Comparison of ENCODE assay signal across 8 mouse cellular contexts in the genomic region with DNA sequence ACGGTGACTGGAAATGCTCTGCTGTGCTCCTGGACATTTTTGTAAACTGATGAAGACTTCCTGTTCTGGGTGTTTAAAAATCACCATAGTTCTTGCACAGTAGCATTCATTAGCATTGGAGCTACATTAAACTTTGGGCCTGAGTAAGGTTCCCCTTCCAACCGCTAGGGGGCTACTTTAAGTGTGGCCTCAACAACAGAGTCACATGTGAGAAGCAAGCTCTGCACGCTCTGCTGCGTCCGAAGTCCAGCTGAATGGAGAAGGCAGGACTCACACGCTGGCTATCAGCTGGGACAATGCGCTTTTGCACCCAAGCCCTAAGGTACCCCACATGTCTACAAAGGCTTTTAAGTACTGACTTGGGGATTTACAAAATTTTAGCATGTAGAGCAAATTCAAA.
A peak's percentile ranks its signal among the peaks of the same experiment; 100 is the strongest.
DNase-seq lines count a peak whose midpoint lies in the region; ATAC-seq and TF ChIP-seq lines count a peak whose summit lies in the region.

No protein-coding gene starts in this region.

- TF ChIP-seq CTCF in kidney, postnatal 0 days (IDR thresholded peaks at IDR 0.05; ENCODE audit: low read depth) = peak; percentile 71

- no peaks in the 10 kb centered on the region for H3K27me3 ChIP-seq in kidney, postnatal 0 days (ENCODE audit: insufficient read depth, low read length)
- H3K27me3 ChIP-seq in forebrain, embryonic 16.5 days (replicated peaks; ENCODE audit: control insufficient read depth, insufficient read depth, low read length) = no peaks in the 10 kb centered on the region

- DNase-seq in kidney, postnatal 0 days (ENCODE audit: low spot score) = peak; percentile 63
- no peak for DNase-seq in kidney, adult 18-20 months
- DNase-seq in R1 (ENCODE audit: low read depth, low spot score) = peak; percentile 87
- peak; percentile 9 for DNase-seq in lung, postnatal 10 days
- DNase-seq in layer of hippocampus, adult 8-10 months (ENCODE audit: low spot score in 2 of 2) = no peak
- no peak for DNase-seq in left cerebral cortex, postnatal 36 days (ENCODE audit: low spot score in 2 of 2)
- no peak for DNase-seq in layer of hippocampus, postnatal 36 days

- peak; percentile 59; the same call in 1 of the 2 replicates for ATAC-seq in kidney, postnatal 0 days (replicated peaks; ENCODE audit: low FRiP score, low read depth)
- ATAC-seq in forebrain, embryonic 16.5 days = peak; percentile 61

- no peak overlapping the region for H3K4me2 ChIP-seq in kidney, postnatal 0 days (ENCODE audit: low read length)
- no peak overlapping the region for H3K4me2 ChIP-seq in forebrain, embryonic 16.5 days (ENCODE audit: low read length)

- no peaks in the 10 kb centered on the region for H3K36me3 ChIP-seq in kidney, postnatal 0 days (ENCODE audit: insufficient read depth, low read length)
- no peaks in the 10 kb centered on the region for H3K36me3 ChIP-seq in forebrain, embryonic 16.5 days (ENCODE audit: control insufficient read depth, insufficient read depth)

- no peak overlapping the region for H3K9ac ChIP-seq in kidney, postnatal 0 days (ENCODE audit: low read depth, low read length)
- H3K9ac ChIP-seq in forebrain, embryonic 16.5 days (replicated peaks; ENCODE audit: low read depth, low read length) = no peak overlapping the region

- H3K4me3 ChIP-seq in kidney, postnatal 0 days (replicated peaks; ENCODE audit: low read depth, low read length) = no peak overlapping the region
- H3K4me3 ChIP-seq in forebrain, embryonic 16.5 days (replicated peaks; ENCODE audit: low read length) = no peak overlapping the region

- no peaks in the 10 kb centered on the region for H3K9me3 ChIP-seq in kidney, postnatal 0 days (replicated peaks; ENCODE audit: low read length)
- no peaks in the 10 kb centered on the region for H3K9me3 ChIP-seq in forebrain, embryonic 16.5 days (ENCODE audit: control insufficient read depth, low read length)

- WGBS in kidney, postnatal 0 days = 63% methylated on average over 7 of the region's 7 CpGs
- WGBS in forebrain, embryonic 16.5 days = 41% methylated on average over 7 of the region's 7 CpGs

- H3K4me1 ChIP-seq in kidney, postnatal 0 days (replicated peaks; ENCODE audit: insufficient read depth, low read length) = no peaks in the 10 kb centered on the region
- no peaks in the 10 kb centered on the region for H3K4me1 ChIP-seq in forebrain, embryonic 16.5 days (replicated peaks; ENCODE audit: control insufficient read depth, insufficient read depth, low read length)

- H3K27ac ChIP-seq in kidney, postnatal 0 days = no peak overlapping the region
- no peak overlapping the region for H3K27ac ChIP-seq in forebrain, embryonic 16.5 days (ENCODE audit: low read length)

- intact Hi-C loops in left cerebral cortex, postnatal 36 days (cut with DNase I) = no loop called here

Comparison
In these comparisons a context has a peak if more than half of its experiments do, and no peak if none do; other contexts are left out.
1. DNase-seq: peak in kidney, postnatal 0 days (single experiment), R1 (single experiment) and lung, postnatal 10 days (single experiment); none in kidney, adult 18-20 months (single experiment), layer of hippocampus, adult 8-10 months (0 of 2), left cerebral cortex, postnatal 36 days (0 of 2) and layer of hippocampus, postnatal 36 days (0 of 2).